ENCODE assay signal across 10 mouse cellular contexts in the genomic region with DNA sequence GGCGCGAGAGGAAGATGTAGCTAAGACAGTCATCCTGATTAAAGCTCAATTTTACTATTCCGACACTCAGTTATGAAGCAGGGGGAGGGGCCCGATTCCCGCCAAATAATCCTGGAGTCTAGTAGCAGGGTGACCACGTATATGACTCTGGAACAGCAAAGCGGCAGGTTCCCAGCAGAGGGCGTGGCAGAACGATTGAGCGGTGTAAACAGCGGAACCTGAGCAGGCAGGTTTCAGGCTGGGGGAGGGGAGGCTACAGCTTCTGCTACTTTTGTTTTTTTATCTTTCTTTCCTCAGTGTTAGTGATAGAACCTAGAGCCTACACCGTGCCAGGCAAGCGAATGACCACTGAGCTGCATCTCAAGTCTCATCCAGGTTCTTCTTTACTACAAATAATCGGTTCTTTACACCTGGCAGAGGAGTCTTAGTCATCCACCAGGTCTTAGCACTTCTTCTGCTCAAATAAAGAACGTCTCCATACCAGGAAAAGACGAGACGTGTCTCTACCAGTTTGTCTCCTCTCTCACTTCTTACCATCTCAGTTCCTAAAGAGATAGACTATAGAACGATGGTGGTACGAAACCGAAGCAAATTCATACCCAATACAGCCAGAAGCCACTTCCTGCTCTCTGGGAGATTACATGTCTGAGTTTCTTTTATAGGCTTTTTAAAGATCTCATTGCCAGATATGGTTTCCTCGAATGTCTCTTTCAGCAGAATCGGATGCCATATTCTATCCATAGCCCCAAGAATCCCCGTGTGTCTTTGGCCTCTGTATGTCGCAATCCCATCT.
DNase-seq lines count a peak whose midpoint lies in the region; ATAC-seq and TF ChIP-seq lines count a peak whose summit lies in the region.
"Had no signal": no experiment of that assay in that cellular context is flagged by ENCODE, and none has a peak within 500 bp of the region (broad histone marks: within the 10 kb centered on the region; RNA-seq: fewer than 3 reads in every experiment).

No protein-coding gene starts in this region.

- no peak overlapping the region for H3K27ac ChIP-seq in midbrain, embryonic 11.5 days (ENCODE audit: low read depth, low read length)
- no peak overlapping the region for H3K27ac ChIP-seq in midbrain, embryonic 15.5 days
- H3K27ac ChIP-seq in bone marrow, adult 2 months (ENCODE audit: control insufficient read depth, insufficient read depth, low read depth, low read length, poor library complexity), result no peak overlapping the region
- H3K27ac ChIP-seq in left cerebral cortex, adult 2 months, result no peak overlapping the region

- H3K4me1 ChIP-seq in midbrain, embryonic 11.5 days (ENCODE audit: control insufficient read depth, insufficient read depth, low read length), result no peaks in the 10 kb centered on the region
- H3K4me1 ChIP-seq in midbrain, embryonic 15.5 days, result no peaks in the 10 kb centered on the region
- peaks cover 1% of the 10 kb centered on the region; the same call in 1 of the 2 replicates for H3K4me1 ChIP-seq in bone marrow, adult 2 months (ENCODE audit: control insufficient read depth, insufficient read depth, low read length)
- H3K4me1 ChIP-seq: megakaryocyte, embryonic 14.5 days had no signal

- WGBS in midbrain, embryonic 11.5 days, result 61% methylated on average over 24 of the region's 24 CpGs
- 65% methylated on average over 24 of the region's 24 CpGs for WGBS in midbrain, embryonic 15.5 days
- 73% methylated on average over 24 of the region's 24 CpGs for whole genome bisulfite sequencing in bone marrow, adult 2 months

- H3K9ac ChIP-seq in midbrain, embryonic 11.5 days (ENCODE audit: low read length), result no peak overlapping the region
- no peak overlapping the region for H3K9ac ChIP-seq in midbrain, embryonic 15.5 days

- H3K9me3 ChIP-seq in midbrain, embryonic 11.5 days (ENCODE audit: control insufficient read depth, low read length), result no peaks in the 10 kb centered on the region
- H3K9me3 ChIP-seq in midbrain, embryonic 15.5 days, result no peaks in the 10 kb centered on the region

- peak; percentile 8; the same call in 1 of the 2 replicates for TF ChIP-seq CTCF in bone marrow, adult 2 months (IDR thresholded peaks at IDR 0.05; ENCODE audit: control insufficient read depth, insufficient read depth, low read length)
- no peak for TF ChIP-seq CTCF in left cerebral cortex, adult 2 months (IDR thresholded peaks at IDR 0.05)

- DNase-seq in midbrain, embryonic 11.5 days (ENCODE audit: low spot score, missing footprints), result peak; percentile 80
- DNase-seq in kidney, postnatal 36 days, result peak; percentile 39 to 77
- DNase-seq in thymus, postnatal 36 days, result peak; percentile 36 to 58
- no peak for DNase-seq in gastrocnemius, postnatal 10 days
- DNase-seq in left cerebral cortex, adult 2 months (ENCODE audit: extremely low spot score in 1 of 2, low spot score in 2 of 2), result no peak
- DNase-seq: adrenal gland, postnatal 25 days had no signal

- ATAC-seq in midbrain, embryonic 11.5 days (ENCODE audit: low FRiP score), result no peak
- no peak for ATAC-seq in midbrain, embryonic 15.5 days (replicated peaks)

- H3K4me3 ChIP-seq in midbrain, embryonic 11.5 days (ENCODE audit: low read depth, low read length), result no peak overlapping the region
- H3K4me3 ChIP-seq in midbrain, embryonic 15.5 days, result no peak overlapping the region
- no peak overlapping the region for H3K4me3 ChIP-seq in bone marrow, adult 2 months (replicated peaks; ENCODE audit: control insufficient read depth, low read depth, low read length)
- no peak overlapping the region for H3K4me3 ChIP-seq in left cerebral cortex, adult 2 months
- H3K4me3 ChIP-seq: erythroblast, embryonic 14.5 days; megakaryocyte, embryonic 14.5 days had no signal

- intact Hi-C loops in left cerebral cortex, adult 2 months (cut with DNase I), result no loop called here

- no peak for TF ChIP-seq POLR2A in bone marrow, adult 2 months (IDR thresholded peaks at IDR 0.05; ENCODE audit: borderline replicate concordance, control insufficient read depth, low read depth, low read length)

- H3K4me2 ChIP-seq in midbrain, embryonic 11.5 days, result no peak overlapping the region
- H3K4me2 ChIP-seq in midbrain, embryonic 15.5 days, result no peak overlapping the region

- no peaks in the 10 kb centered on the region for H3K27me3 ChIP-seq in midbrain, embryonic 11.5 days (ENCODE audit: control insufficient read depth, insufficient read depth, low read length)
- no peaks in the 10 kb centered on the region for H3K27me3 ChIP-seq in midbrain, embryonic 15.5 days (replicated peaks)
- H3K27me3 ChIP-seq: megakaryocyte, embryonic 14.5 days had no signal

- no peaks in the 10 kb centered on the region for H3K36me3 ChIP-seq in midbrain, embryonic 11.5 days (ENCODE audit: control insufficient read depth, insufficient read depth, low read length)
- H3K36me3 ChIP-seq in midbrain, embryonic 15.5 days (replicated peaks), result no peaks in the 10 kb centered on the region

Comparison
In these comparisons a context has a peak if more than half of its experiments do, and no peak if none do; other contexts are left out.
1. DNase-seq: peak in midbrain, embryonic 11.5 days (single experiment), kidney, postnatal 36 days (2 of 2) and thymus, postnatal 36 days (2 of 2); none in gastrocnemius, postnatal 10 days (single experiment) and left cerebral cortex, adult 2 months (0 of 2).